Mouse (Mus musculus) midbrain, embryonic 12.5 days (tissue): ENCODE results near the gene Myom3. TPM values are rescaled to one million over a fixed set of nuclear protein-coding genes. Genes with fewer than 3 reads are reported as not detected.
A peak's percentile ranks its signal among the peaks of the same experiment; 100 is the strongest.

Experiments
- ATAC-seq: fragments of 200-750 bp; cut with Nextera tagmentation; 2 replicates; pipeline ENCODE4 v1.8.0; 2017; ENCODE audit warnings: low read depth, moderate TSS enrichment, moderate library complexity; ENCODE audit not compliant: low FRiP score
- H3K27ac ChIP-seq: fragments of 300-500 bp; sonication (generic); replicated peaks from 2 replicates; pipeline ENCODE4 v1.5.1; 2016; ENCODE audit warnings: mild to moderate bottlenecking
- H3K27me3 ChIP-seq: fragments of 300-500 bp; sonication (generic); 2 replicates; pipeline ENCODE4 v1.6.1; 2016; ENCODE audit warnings: mild to moderate bottlenecking
- H3K36me3 ChIP-seq: fragments of 300-500 bp; sonication (generic); 2 replicates; pipeline ENCODE4 v1.6.1; 2016
- H3K4me1 ChIP-seq: fragments of 300-500 bp; sonication (generic); 2 replicates; pipeline ENCODE4 v1.6.1; 2016
- H3K4me2 ChIP-seq: fragments of 300-500 bp; sonication (generic); replicated peaks from 2 replicates; pipeline ENCODE4 v1.6.1; 2016; ENCODE audit warnings: mild to moderate bottlenecking, moderate library complexity
- H3K4me3 ChIP-seq: fragments of 300-500 bp; sonication (generic); 2 replicates; pipeline ENCODE4 v1.5.1; 2016; ENCODE audit warnings: mild to moderate bottlenecking
- H3K9ac ChIP-seq: fragments of 300-500 bp; sonication (generic); replicated peaks from 2 replicates; pipeline ENCODE4 v1.6.1; 2016; ENCODE audit warnings: mild to moderate bottlenecking, moderate library complexity
- H3K9me3 ChIP-seq: fragments of 300-500 bp; sonication (generic); 2 replicates; pipeline ENCODE4 v1.6.1; 2016; ENCODE audit warnings: mild to moderate bottlenecking
- WGBS: fragments of 180-500 bp; shearing (Covaris S2); methylation state at CpG from one replicate; pipeline ENCODE4 v1.1.7; 2016; 5-methylcytosine and 5-hydroxymethylcytosine counted together
- polyA plus RNA-seq: library from polyadenylated mRNA; unstranded; fragments of >200 nt; fragmentation: Nextera tagmentation; extraction: Ambion mirVana; gene quantifications from 2 replicates; pipeline ENCODE4 v1.2.1, GENCODE M21; 2016

Myom3 gene
- polyA plus RNA-seq, 1 experiment from 2014 or later: 0.03 TPM

DNA sequence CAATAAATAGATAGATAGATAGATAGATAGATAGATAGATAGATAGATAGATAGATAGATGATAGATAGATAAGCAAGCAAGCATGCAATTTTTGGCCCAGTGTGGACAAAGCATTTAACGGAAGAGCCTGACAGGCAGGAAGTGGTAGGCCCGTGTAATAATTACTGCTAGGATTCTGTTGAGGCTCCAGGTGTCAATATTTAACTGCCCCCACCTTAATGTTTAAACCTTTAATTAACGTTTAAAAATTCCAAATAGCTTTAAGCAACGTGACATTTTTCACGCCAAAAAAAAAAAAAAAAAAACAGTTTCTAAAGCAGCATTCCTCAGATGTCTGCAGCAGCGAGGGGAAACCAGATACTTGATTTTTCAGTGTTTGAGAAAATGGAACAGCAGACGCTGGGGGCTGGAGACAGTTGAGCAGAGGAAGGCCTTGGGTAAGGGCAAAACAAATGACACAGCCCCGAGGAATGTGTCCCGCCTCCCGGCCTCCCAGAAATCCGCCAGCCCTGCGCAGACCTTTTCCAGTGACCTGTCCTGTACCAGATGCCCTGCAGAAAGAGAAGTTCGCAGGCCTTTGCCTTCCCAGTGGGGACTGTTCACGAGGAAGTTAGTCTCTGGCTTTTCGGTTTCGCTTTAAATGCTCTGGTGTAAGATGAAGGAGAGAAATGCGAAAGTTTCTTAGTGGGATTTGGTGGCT lies 60.5 kb downstream of the Myom3 start:
- Histone ChIP-seq H3K9me3 (0 out of 2 replicates have a peak, but pooled peaks cover 4% of the 10 kb centered on the region), H3K4me2 (no peak overlapping the region), H3K27ac (no peak overlapping the region), H3K4me3 (no peak overlapping the region), H3K9ac (no peak overlapping the region), H3K36me3 (no peaks in the 10 kb centered on the region), H3K4me1 (no peaks in the 10 kb centered on the region), H3K27me3 (no peaks in the 10 kb centered on the region)
- ATAC-seq: no peak
- WGBS: 81% methylated on average over 17 of the region's 17 CpGs

DNA sequence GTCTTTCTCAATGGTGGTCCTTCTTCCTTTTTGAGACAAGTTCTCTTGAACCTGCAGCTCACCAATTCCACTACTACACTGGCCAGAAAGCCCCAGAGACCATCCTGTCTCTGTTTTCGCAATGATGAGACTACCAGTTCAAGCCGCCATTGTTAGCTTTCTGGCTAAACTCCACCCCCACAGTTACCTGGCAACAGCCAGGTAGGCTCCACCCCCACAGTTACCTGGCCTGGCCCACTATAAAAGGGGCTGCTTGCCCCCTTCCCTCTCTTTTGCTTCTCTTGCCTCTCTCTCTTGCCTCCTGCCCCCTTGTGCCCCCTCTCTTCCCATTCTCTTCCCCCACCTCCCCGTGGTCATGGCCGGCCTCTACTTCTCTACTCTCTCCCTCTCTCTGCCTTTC lies 62.3 kb downstream of the Myom3 start:
- Histone ChIP-seq H3K4me3 (no peak overlapping the region), H3K9me3 (0 out of 2 replicates have a peak, but pooled peaks cover 4% of the 10 kb centered on the region), H3K27ac (no peak overlapping the region), H3K27me3 (no peaks in the 10 kb centered on the region), H3K4me2 (no peak overlapping the region), H3K9ac (no peak overlapping the region), H3K4me1 (no peaks in the 10 kb centered on the region), H3K36me3 (no peaks in the 10 kb centered on the region)
- no peak for ATAC-seq
- 85% methylated on average over 4 of the region's 4 CpGs for WGBS

DNA sequence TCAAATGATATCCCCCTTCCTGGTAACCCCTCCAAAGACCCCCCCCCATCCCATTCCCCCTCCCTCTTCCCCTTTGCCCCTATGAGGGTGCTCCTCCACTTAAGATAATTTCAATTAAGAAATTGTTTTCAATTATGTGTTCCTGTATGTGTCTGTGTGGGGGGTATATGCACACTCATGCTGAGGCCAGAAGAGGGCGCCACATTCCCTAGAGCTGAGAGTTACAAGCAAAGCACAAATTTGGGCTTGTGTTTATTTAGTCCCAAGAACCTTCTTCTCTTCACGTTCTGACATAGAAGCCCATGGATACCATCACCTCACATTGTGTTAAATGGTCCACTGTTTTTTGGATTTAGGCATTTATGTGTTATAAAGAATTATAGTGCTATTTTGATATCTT lies 63.8 kb downstream of the Myom3 start:
- no peak overlapping the region for H3K4me2 ChIP-seq
- peaks cover 1% of the 10 kb centered on the region for H3K4me1 ChIP-seq
- H3K9ac ChIP-seq: no peak overlapping the region
- H3K4me3 ChIP-seq: no peak overlapping the region
- H3K9me3 ChIP-seq: 0 out of 2 replicates have a peak, but pooled peaks cover 4% of the 10 kb centered on the region
- WGBS: 61% methylated on average over 2 of the region's 2 CpGs
- no peak overlapping the region for H3K27ac ChIP-seq
- H3K36me3 ChIP-seq: no peaks in the 10 kb centered on the region
- H3K27me3 ChIP-seq: no peaks in the 10 kb centered on the region
- no peak for ATAC-seq

DNA sequence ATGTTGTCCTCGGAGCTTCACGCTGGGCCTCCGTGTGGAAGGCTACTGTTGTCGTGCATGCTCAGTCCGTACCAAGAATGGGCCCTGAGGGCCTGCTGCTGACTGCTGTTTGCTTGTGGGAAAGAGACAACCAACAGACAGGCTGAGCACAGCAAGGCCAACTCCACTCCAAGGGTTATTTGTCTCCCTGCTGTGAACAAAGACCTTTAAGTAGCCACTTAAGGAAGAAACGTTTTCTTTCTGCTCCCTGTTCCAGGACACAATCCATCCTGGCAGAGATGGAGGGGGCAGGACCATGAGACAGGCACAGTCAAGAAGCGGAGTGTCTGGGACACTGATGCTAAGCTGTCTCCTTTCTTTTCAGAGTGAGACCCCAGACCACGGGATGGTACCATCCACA lies 64.7 kb downstream of the Myom3 start:
- H3K9ac ChIP-seq: no peak overlapping the region; the same call in 1 of the 2 replicates
- WGBS: 50% methylated on average over 8 of the region's 8 CpGs
- ATAC-seq: no peak
- 0 out of 2 replicates have a peak overlapping the region, but pooled peaks have one; percentile 15 for H3K27ac ChIP-seq
- no peak overlapping the region for H3K4me3 ChIP-seq
- H3K4me2 ChIP-seq: no peak overlapping the region
- H3K4me1 ChIP-seq: peaks cover 11% of the 10 kb centered on the region
- no peaks in the 10 kb centered on the region for H3K36me3 ChIP-seq
- H3K9me3 ChIP-seq: no peaks in the 10 kb centered on the region
- no peaks in the 10 kb centered on the region for H3K27me3 ChIP-seq

DNA sequence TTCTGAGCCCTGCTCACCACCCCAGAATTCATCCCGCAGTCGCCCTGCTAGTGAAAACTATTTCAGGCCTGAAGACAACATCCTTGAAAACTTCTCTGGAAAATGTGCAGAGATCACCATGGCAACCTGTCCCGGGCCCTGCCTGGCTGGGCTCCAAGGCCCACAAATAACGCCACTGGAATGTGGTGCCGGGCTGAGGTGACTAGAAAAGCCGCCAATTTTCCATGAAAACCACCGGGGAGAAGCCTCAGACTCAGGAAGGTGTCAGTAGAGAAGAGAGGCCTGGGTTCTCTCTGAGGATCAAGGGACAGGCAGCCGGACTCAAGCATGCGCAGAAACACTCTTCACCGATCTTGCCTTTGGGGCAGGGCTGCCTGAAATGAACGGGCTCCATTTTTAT lies 69.0 kb downstream of the Myom3 start:
- Histone ChIP-seq H3K27ac (peak overlapping the region; percentile 69), H3K9me3 (no peaks in the 10 kb centered on the region), H3K36me3 (no peaks in the 10 kb centered on the region), H3K4me3 (no peak overlapping the region), H3K9ac (no peak overlapping the region), H3K27me3 (no peaks in the 10 kb centered on the region), H3K4me2 (no peak overlapping the region; the same call in 1 of the 2 replicates), H3K4me1 (peaks cover 17% of the 10 kb centered on the region)
- ATAC-seq: no peak
- WGBS: 23% methylated on average over 11 of the region's 11 CpGs

DNA sequence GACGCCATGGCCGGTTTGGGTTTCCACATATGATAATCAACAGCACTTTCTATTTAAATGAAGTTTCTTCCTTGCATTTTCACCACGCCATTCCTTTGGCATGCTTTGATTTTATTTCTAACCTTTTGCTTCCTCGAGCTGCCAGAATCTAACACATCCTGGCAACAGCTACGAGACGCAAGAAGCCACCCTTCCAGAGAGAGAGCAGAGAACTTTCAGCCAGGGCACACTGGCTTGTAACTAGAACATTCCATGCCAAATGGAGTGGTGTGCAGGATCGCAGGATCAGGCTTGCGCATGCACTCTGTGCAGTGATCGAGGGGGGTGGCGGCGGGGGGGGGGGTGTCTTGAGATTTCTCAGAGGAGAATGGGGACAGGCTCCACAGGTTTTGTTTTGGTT lies 72.6 kb downstream of the Myom3 start:
- Histone ChIP-seq H3K27ac (no peak overlapping the region), H3K4me3 (no peak overlapping the region), H3K27me3 (no peaks in the 10 kb centered on the region), H3K36me3 (no peaks in the 10 kb centered on the region), H3K4me2 (no peak overlapping the region), H3K4me1 (peaks cover 25% of the 10 kb centered on the region), H3K9ac (no peak overlapping the region; the same call in 1 of the 2 replicates), H3K9me3 (no peaks in the 10 kb centered on the region)
- ATAC-seq: no peak
- WGBS: 78% methylated on average over 11 of the region's 11 CpGs

DNA sequence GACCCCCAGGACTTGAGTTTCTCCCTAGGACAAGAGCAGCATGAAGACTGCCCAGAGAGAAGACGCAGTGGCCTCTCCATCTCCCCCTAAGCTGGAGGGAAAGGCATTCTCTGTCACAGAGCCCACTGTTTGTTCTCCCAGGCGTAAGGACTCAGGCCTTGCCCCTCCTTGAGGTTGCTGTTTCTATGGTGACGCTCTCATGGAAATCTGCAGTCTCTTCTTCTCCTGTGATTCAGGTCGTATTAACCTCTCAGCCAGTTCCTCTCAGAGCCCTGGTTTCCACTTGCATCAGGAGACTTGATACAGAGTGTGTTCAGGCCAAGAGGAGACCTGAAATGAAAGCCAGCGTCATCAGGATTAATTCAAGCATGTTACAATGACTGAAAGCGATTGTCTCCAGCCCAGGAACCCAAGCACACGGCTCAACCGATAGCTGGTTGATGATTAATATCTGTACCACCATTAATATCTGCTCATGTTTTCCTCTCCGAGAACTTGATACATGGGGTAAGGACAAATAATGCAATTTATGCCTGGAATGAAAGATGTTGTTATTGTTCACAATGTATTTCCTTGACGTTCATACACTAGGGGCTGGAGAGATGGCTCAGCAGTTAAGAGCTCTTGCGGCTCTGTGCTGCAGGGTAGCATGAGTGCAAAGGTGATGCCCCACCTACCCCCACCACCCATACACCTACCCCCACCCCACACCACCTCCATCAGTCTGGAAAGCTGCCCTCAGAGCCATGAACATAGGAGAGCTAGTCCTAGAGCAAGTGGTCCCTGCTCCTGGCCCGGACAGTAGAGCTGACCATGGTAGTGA lies 74.0 kb downstream of the Myom3 start:
- Histone ChIP-seq H3K9me3 (no peaks in the 10 kb centered on the region), H3K27me3 (no peaks in the 10 kb centered on the region), H3K4me3 (no peak overlapping the region), H3K36me3 (no peaks in the 10 kb centered on the region), H3K9ac (0 out of 2 replicates have a peak overlapping the region, but pooled peaks have one; percentile 15), H3K4me2 (peak overlapping the region; percentile 24), H3K4me1 (peaks cover 22% of the 10 kb centered on the region), H3K27ac (peak overlapping the region; percentile 78)
- WGBS: 45% methylated on average over 12 of the region's 12 CpGs
- ATAC-seq: no peak

DNA sequence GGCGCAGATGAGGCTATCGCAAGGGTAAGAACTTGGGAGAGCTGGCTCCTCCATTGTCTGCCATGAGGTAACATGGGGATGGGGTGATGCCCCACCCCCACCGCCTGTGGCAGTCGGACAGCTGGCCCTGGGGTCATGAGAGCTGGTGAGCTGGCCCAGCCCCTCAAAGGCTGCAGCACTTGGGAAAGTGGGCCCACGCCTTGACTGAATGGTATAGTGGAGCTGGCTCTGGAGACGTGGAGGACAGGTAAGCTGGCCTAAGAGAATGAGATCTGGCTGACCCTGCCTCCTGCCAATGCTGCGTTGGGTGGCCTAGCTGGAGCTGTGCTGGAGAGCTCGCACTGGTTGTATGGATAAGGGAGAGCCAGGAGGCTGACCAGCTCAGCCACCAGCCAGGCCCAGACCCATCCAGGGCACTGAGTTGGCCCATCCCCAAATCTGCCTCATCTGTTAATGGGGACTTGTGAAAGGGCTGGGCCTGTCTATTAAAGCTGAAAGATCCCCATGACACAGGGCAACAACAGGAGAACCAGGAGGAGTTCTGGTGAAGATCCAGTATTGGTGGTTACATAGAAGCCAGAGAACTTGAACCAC lies 74.7 kb downstream of the Myom3 start:
- Histone ChIP-seq H3K27ac (peak overlapping the region; percentile 78), H3K4me3 (no peak overlapping the region), H3K9me3 (no peaks in the 10 kb centered on the region), H3K36me3 (no peaks in the 10 kb centered on the region), H3K4me1 (peaks cover 15% of the 10 kb centered on the region), H3K27me3 (no peaks in the 10 kb centered on the region), H3K9ac (no peak overlapping the region), H3K4me2 (no peak overlapping the region)
- ATAC-seq: peak; percentile 27; the same call in 1 of the 2 replicates
- 81% methylated on average over 8 of the region's 8 CpGs for WGBS

DNA sequence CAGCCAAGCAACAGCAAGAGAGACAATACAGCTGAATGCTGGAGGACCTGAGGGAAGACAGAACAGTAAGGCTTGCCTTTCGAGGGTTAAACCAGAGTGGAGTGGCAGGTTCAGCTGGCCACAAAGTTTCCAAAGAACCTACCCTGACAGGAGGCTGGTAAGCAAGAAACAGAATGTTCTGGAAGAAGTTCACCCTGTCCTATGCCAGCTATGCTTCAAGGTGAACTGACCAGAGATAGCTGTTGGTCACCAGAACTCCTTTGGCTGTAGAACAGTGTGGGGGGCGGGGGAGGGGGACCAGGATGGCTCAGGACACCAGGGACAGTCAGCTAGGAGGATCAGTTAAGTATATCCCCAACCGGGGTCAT lies 79.4 kb downstream of the Myom3 start:
- ATAC-seq: no peak
- H3K27me3 ChIP-seq: no peaks in the 10 kb centered on the region

DNA sequence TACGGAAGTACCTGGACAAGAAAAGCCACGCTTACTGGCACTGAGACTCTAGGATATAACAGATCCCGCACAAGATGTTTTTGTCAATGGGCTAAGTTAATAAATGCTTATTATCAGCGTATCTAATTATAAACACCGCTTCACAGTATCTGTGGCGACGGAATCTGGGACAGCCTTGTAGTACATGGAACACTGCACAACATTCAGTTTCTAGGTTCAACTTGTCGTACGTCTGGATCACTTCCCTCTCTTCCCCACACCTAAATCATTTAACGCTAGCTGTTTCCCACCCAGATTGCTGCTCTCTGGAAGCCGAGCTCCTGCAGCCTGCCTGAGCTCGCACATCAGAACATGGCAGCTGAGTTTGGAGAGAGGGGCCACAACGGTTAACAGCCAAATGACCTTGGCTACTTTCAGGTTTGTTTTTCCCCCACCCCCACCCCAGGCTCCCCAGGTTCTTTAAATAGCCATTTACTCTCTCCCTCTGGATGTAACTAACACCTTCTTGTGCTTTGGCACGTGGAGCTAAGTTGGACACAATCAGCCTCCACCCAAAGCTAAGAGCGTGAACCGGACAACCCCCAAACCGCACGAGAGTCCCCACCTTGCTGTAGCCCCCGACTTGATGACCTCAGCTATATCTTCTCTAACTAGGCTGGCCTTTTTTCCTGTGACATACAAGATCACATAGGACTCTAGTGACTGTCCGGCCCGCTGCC lies 79.9 kb downstream of the Myom3 start:
- Histone ChIP-seq H3K4me1 (no peaks in the 10 kb centered on the region), H3K36me3 (no peaks in the 10 kb centered on the region), H3K4me3 (no peak overlapping the region), H3K27me3 (no peaks in the 10 kb centered on the region), H3K27ac (no peak overlapping the region), H3K9me3 (no peaks in the 10 kb centered on the region), H3K4me2 (no peak overlapping the region), H3K9ac (no peak overlapping the region)
- 90% methylated on average over 21 of the region's 21 CpGs for WGBS
- ATAC-seq: no peak

More for the DNA sequence above, 79.4 kb downstream of the Myom3 start:
- Histone ChIP-seq H3K9me3 (no peaks in the 10 kb centered on the region), H3K27ac (no peak overlapping the region), H3K4me2 (no peak overlapping the region), H3K4me1 (peaks cover 4% of the 10 kb centered on the region), H3K36me3 (no peaks in the 10 kb centered on the region), H3K9ac (no peak overlapping the region), H3K4me3 (no peak overlapping the region)
- 78% methylated on average over 3 of the region's 3 CpGs for WGBS

DNA sequence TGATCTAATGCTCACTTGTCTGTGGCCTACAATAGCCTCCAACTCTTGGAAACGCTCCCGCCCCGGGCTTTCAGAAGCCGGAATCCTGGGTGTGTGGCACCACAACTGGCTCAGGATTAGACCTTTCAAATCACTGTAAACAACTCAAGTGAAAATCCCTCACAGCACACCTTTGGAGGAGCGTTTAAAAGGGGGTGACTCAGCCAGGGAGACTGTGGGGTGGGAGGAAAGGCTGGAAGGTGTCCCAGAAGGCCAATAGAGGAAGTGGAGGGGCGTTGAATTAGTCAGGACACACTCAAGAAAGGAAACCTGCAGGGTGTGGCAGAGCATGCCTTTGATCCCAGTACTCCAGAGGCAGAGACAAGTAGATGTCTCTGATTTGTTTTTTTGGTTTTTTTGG lies 84.9 kb downstream of the Myom3 start:
- Histone ChIP-seq H3K27me3 (no peaks in the 10 kb centered on the region), H3K4me1 (no peaks in the 10 kb centered on the region)
- 85% methylated on average over 6 of the region's 6 CpGs for WGBS

More for the DNA sequence above, 84.9 kb downstream of the Myom3 start:
- H3K9ac ChIP-seq: no peak overlapping the region
- no peak overlapping the region for H3K4me3 ChIP-seq
- H3K36me3 ChIP-seq: no peaks in the 10 kb centered on the region
- no peak overlapping the region for H3K4me2 ChIP-seq
- ATAC-seq: no peak
- no peak overlapping the region for H3K27ac ChIP-seq
- H3K9me3 ChIP-seq: no peaks in the 10 kb centered on the region
